Mouse (Mus musculus): ENCODE data around the gene Aco1. TPM values are rescaled to one million over a fixed set of nuclear protein-coding genes. Genes with fewer than 3 reads are reported as not detected.
"Not testable (repeated sequence)": the region's sequence is repeated elsewhere in the genome, so short reads cannot be mapped to it uniquely, and the experiment has no call there.

Aco1 gene
- total RNA-seq (2021), result 10 to 100 TPM; 29.5 to 32.2 TPM

- DNase-seq (ENCODE audit: low spot score in 2 of 2), result peak; percentile 95 to 98
- intact Hi-C loops (cut with DNase I), result loop anchor here (2.0 kb wide), 2 partner anchors 126 to 136 kb away; partner anchors contain the start of genes Ndufb6, Smim27 and Topors
These were observed at the start of gene Aco1 for GRCm38 (mm10) chr4:40142743-40143532. Aco1 (plus strand) TSS chr4:40143081.

GRCm38 (mm10) chr4:40094974-40095373 is 47.9 kb upstream of the Aco1 start:
- intact Hi-C loops (cut with DNase I), result loop anchor here (2.0 kb wide), 1 partner anchor 16 kb away; no protein-coding TSS in a partner anchor
- DNase-seq (ENCODE audit: low spot score in 2 of 2), result peak in 1 of 2 experiments; percentile 48

GRCm38 (mm10) chr4:40102996-40103395 is 39.9 kb upstream of the Aco1 start:
- intact Hi-C loops (cut with DNase I), result loop anchor here (2.0 to 5.0 kb wide), 3 partner anchors 32 to 904 kb away; no protein-coding TSS in a partner anchor
- DNase-seq (ENCODE audit: low spot score in 2 of 2), result peak in 1 of 2 experiments; percentile 74

- DNase-seq (ENCODE audit: low spot score in 2 of 2), result no peak
- intact Hi-C loops (cut with DNase I), result no loop called here
These were observed 36.8 kb upstream of the Aco1 start for GRCm38 (mm10) chr4:40106004-40106536.

- intact Hi-C loops (cut with DNase I), result no loop called here
- DNase-seq (ENCODE audit: low spot score in 2 of 2), result no peak
These were observed 34.9 kb upstream of the Aco1 start for GRCm38 (mm10) chr4:40108030-40108429.

- intact Hi-C loops (cut with DNase I), result loop anchor here (5.0 kb wide), 1 partner anchor 411 kb away; no protein-coding TSS in a partner anchor
- DNase-seq (ENCODE audit: low spot score in 2 of 2), result no peak
These were observed 29.7 kb upstream of the Aco1 start for GRCm38 (mm10) chr4:40113173-40113572.

- intact Hi-C loops (cut with DNase I), result no loop called here
- DNase-seq (ENCODE audit: low spot score in 2 of 2), result no peak
These were observed 21.7 kb upstream of the Aco1 start for GRCm38 (mm10) chr4:40121221-40121620.

- DNase-seq (ENCODE audit: low spot score in 2 of 2); intact Hi-C loops (cut with DNase I): not testable (repeated sequence)
These were observed 20.6 kb upstream of the Aco1 start for GRCm38 (mm10) chr4:40122291-40122690.

- peak; percentile 77 to 83 for DNase-seq (ENCODE audit: low spot score in 2 of 2)
- intact Hi-C loops (cut with DNase I), result loop anchor here (2.0 to 10.0 kb wide), 2 partner anchors 150 to 550 kb away; no protein-coding TSS in a partner anchor
These were observed 8.3 kb upstream of the Aco1 start for GRCm38 (mm10) chr4:40134468-40135102.

GRCm38 (mm10) chr4:40136519-40136918 is 6.4 kb upstream of the Aco1 start:
- intact Hi-C loops (cut with DNase I), result loop anchor here (10.0 kb wide), 1 partner anchor 548 kb away; no protein-coding TSS in a partner anchor
- no peak for DNase-seq (ENCODE audit: low spot score in 2 of 2)

GRCm38 (mm10) chr4:40139663-40140255 is 3.1 kb upstream of the Aco1 start:
- intact Hi-C loops (cut with DNase I), result loop anchor here (10.0 kb wide), 1 partner anchor 545 kb away; no protein-coding TSS in a partner anchor
- DNase-seq (ENCODE audit: low spot score in 2 of 2), result no peak

GRCm38 (mm10) chr4:40143533-40143871 is 621 bp downstream of the Aco1 start:
- intact Hi-C loops (cut with DNase I), result loop anchor here (2.0 kb wide), 2 partner anchors 125 to 135 kb away; partner anchors contain the start of genes Ndufb6, Smim27 and Topors

GRCm38 (mm10) chr4:40144543-40144942 is 1.7 kb downstream of the Aco1 start:
- intact Hi-C loops (cut with DNase I), result no loop called here
- no peak for DNase-seq (ENCODE audit: low spot score in 2 of 2)

More at GRCm38 (mm10) chr4:40143533-40143871, 621 bp downstream of the Aco1 start:
- DNase-seq (ENCODE audit: low spot score in 2 of 2), result no peak

GRCm38 (mm10) chr4:40144981-40145380 is 2.1 kb downstream of the Aco1 start:
- no peak for DNase-seq (ENCODE audit: low spot score in 2 of 2)
- intact Hi-C loops (cut with DNase I), result no loop called here

GRCm38 (mm10) chr4:40148281-40148680 is 5.4 kb downstream of the Aco1 start:
- intact Hi-C loops (cut with DNase I), result no loop called here
- DNase-seq (ENCODE audit: low spot score in 2 of 2), result no peak

- intact Hi-C loops (cut with DNase I), result no loop called here
- no peak for DNase-seq (ENCODE audit: low spot score in 2 of 2)
These were observed 7.2 kb downstream of the Aco1 start for GRCm38 (mm10) chr4:40150046-40150445.

- intact Hi-C loops (cut with DNase I), result no loop called here
- no peak for DNase-seq (ENCODE audit: low spot score in 2 of 2)
These were observed 9.9 kb downstream of the Aco1 start for GRCm38 (mm10) chr4:40152771-40153170.

- intact Hi-C loops (cut with DNase I), result no loop called here
- no peak for DNase-seq (ENCODE audit: low spot score in 2 of 2)
These were observed 10.6 kb downstream of the Aco1 start for GRCm38 (mm10) chr4:40153500-40153899.

- intact Hi-C loops (cut with DNase I), result no loop called here
These were observed 11.9 kb downstream of the Aco1 start for GRCm38 (mm10) chr4:40154751-40155150.

More at GRCm38 (mm10) chr4:40154751-40155150, 11.9 kb downstream of the Aco1 start:
- no peak for DNase-seq (ENCODE audit: low spot score in 2 of 2)

Data from left cerebral cortex, postnatal 25 days (tissue).